Mouse (Mus musculus): Measurements from ENCODE around the gene Icosl. TPM values are rescaled to one million over a fixed set of nuclear protein-coding genes. Genes with fewer than 3 reads are reported as not detected.

The Icosl gene
- total RNA-seq (2023; ENCODE audit: inconsistent age): 233 to 266 TPM (median 256 TPM) in 4 replicates

DNA sequence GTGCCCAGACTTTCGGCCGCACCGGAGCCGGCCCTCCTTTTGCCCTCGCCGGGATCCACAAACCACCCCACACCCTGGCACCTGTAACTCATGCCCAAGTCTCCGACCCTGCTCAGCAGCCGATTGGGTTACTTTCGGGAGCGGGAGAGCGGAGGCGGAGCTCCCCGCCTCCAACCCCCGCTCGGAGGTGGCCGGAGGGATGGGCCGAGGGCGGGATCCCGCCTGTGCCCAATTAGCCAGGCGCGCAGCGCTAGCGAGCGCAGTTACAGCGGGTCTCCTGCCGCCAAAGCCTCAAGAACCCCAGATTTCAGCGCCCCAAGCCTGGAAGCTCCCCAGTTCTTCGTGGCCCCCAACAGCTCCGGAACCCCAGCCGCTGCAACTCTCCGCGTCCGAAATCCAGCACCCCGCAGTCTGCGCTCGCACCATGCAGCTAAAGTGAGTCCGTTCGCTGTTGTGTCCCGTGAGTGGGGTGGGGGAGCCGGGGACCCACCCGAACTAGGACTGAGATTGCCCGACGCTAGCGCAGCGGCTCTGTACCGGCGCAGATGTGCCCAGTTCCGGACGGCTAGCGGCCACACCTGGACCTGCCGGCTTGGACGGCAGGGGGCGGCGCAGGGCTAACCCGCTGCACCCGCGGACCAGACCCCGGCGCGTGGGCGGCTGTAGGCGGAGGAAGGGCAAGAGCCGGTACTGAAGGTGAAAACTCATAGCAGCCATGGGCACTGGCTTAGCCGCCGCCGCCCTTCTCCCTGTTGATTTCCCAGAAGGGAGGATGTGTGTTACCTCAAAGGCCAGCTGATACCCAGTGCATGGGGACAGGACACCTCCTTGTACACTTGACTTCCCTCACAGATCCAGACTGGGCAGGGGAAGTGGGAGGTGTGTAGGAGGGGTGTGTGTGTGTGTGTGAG, at the start of gene Icosl:
Gene Icosl, plus strand, starts transcription at position 202 of the 911 bp plus-strand sequence.

DNA sequence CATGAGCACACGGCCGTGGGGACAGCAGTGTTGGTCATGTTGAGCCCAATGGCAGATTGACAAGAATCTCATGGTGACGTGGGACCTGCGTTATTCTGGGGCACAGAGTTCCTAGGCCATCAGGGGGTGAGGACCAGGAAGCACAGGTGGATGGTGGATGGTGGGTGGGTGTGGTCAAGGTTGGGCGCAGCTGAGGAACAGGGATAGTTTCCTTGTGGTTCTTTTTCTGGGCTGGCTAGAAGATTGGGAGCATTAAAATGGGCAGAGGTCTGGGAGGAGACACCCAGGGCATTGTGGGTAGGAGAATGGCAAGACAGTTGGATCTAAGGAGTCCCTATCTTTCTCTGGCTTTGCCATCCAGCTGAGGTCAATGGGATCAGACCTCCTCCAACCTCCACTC, 27.5 kb upstream of the Icosl start, which contains the start of gene Dnmt3l:
Gene Dnmt3l, plus strand, starts transcription at position 301 of the 400 bp plus-strand sequence.

GRCm38 (mm10) chr10:78043406-78043836, 25.7 kb upstream of the Icosl start, which contains the start of gene Aire:
TSS of gene Aire (minus strand) at chr10:78043610.

Other genes starting within 250 kb of the Icosl start
- not detected in 4 replicates for gene Krtap10-4, start 242.2 kb upstream of the Icosl start, total RNA-seq (2023; ENCODE audit: inconsistent age)
- gene Krtap10-10, start 233.4 kb upstream of the Icosl start, total RNA-seq (2023; ENCODE audit: inconsistent age): not detected in 4 replicates
- not detected in 4 replicates for gene Gm36176, start 222.5 kb upstream of the Icosl start, total RNA-seq (2023; ENCODE audit: inconsistent age)
- gene Gm10318, start 216.4 kb upstream of the Icosl start, total RNA-seq (2023; ENCODE audit: inconsistent age): not detected in 4 replicates
- not detected in 4 replicates for gene Gm3285, start 207.3 kb upstream of the Icosl start, total RNA-seq (2023; ENCODE audit: inconsistent age)
- gene Lrrc3, start 166.8 kb upstream of the Icosl start, total RNA-seq (2023; ENCODE audit: inconsistent age): 0.16 to 0.19 TPM in 2 of 4 replicates, not detected in the others
- gene Trpm2, start 98.7 kb upstream of the Icosl start, total RNA-seq (2023; ENCODE audit: inconsistent age): 17.7 to 30.3 TPM (median 24.5 TPM) in 4 replicates
- 8.2 to 11.2 TPM (median 8.8 TPM) in 4 replicates for gene 1810043G02Rik, start 90.8 kb upstream of the Icosl start, total RNA-seq (2023; ENCODE audit: inconsistent age)
- 74.1 to 88.4 TPM (median 80.7 TPM) in 4 replicates for gene Pfkl, start 59.2 kb upstream of the Icosl start, total RNA-seq (2023; ENCODE audit: inconsistent age)
- gene Dnmt3l, start 27.4 kb upstream of the Icosl start, total RNA-seq (2023; ENCODE audit: inconsistent age): not detected in 4 replicates
- 0.87 to 2.5 TPM (median 1.9 TPM) in 4 replicates for gene Aire, start 25.7 kb upstream of the Icosl start, total RNA-seq (2023; ENCODE audit: inconsistent age)
- gene D10Jhu81e, start 100.5 kb downstream of the Icosl start, total RNA-seq (2023; ENCODE audit: inconsistent age): 39.8 to 48.0 TPM (median 42.1 TPM) in 4 replicates
- 25.1 to 27.9 TPM (median 26.1 TPM) in 4 replicates for gene Pwp2, start 115.8 kb downstream of the Icosl start, total RNA-seq (2023; ENCODE audit: inconsistent age)
- 67.7 to 81.1 TPM (median 70.3 TPM) in 4 replicates for gene Trappc10, start 175.3 kb downstream of the Icosl start, total RNA-seq (2023; ENCODE audit: inconsistent age)

All from B cell, adult (primary cell).